Mouse (Mus musculus) kidney, adult 2 months (tissue): ENCODE measurements around the gene Minar1. TPM values are rescaled to one million over a fixed set of nuclear protein-coding genes. Genes with fewer than 3 reads are reported as not detected.
A peak's percentile ranks its signal among the peaks of the same experiment; 100 is the strongest.

ENCODE experiments used
- DNase-seq: peaks from one replicate; pipeline ENCODE4 v3.0.0; 2021
- H3K27ac ChIP-seq: fragments of 200-500 bp; 2 replicates; pipeline ENCODE4 v1.5.1; 2012; ENCODE audit warnings: low read depth, low read length, control low read depth, inconsistent platforms; ENCODE audit not compliant: insufficient read depth
- H3K27me3 ChIP-seq: fragments of 200-500 bp; replicated peaks from 2 replicates; pipeline ENCODE4 v1.6.1; 2012; ENCODE audit warnings: mild to moderate bottlenecking, moderate library complexity, low read length, inconsistent platforms; ENCODE audit not compliant: control insufficient read depth, insufficient read depth
- H3K36me3 ChIP-seq: fragments of 200-500 bp; 2 replicates; pipeline ENCODE4 v1.6.1; 2012; ENCODE audit warnings: mild to moderate bottlenecking, moderate library complexity, low read length, inconsistent platforms; ENCODE audit not compliant: control insufficient read depth, insufficient read depth
- H3K4me1 ChIP-seq: fragments of 200-500 bp; 2 replicates; pipeline ENCODE4 v1.6.1; 2011; ENCODE audit warnings: low read length; ENCODE audit not compliant: control insufficient read depth, insufficient read depth
- H3K4me3 ChIP-seq: fragments of 200-500 bp; 2 replicates; pipeline ENCODE4 v1.5.1; 2011; ENCODE audit warnings: mild to moderate bottlenecking, low read depth, low read length, control low read depth; ENCODE audit not compliant: insufficient read depth
- CTCF ChIP-seq: fragments of 200-500 bp; conservative IDR thresholded peaks from 2 replicates; pipeline ENCODE4 v1.5.1; 2011; ENCODE audit warnings: low read depth, mild to moderate bottlenecking, control low read depth, low read length, moderate library complexity, mixed read lengths; ENCODE audit not compliant: insufficient read depth, insufficient read length
- POLR2A ChIP-seq: fragments of 200-500 bp; IDR thresholded peaks from one replicate; pipeline ENCODE4 v1.6.1; 2011; ENCODE audit warnings: low read depth, low read length, control low read depth
- WGBS: fragments of 180-500 bp; shearing (Covaris S2); methylation state at CpG from one replicate; pipeline ENCODE4 v1.1.7; 2018; 5-methylcytosine and 5-hydroxymethylcytosine counted together
- polyA plus RNA-seq: library from polyadenylated mRNA; depleted of rRNA; stranded (reverse); fragments of >200 nt; gene quantifications from 2 replicates; pipeline ENCODE4 v1.2.3, GENCODE M21; 2012; rRNA removed

Minar1 gene
- polyA plus RNA-seq: 0.02 and 0.04 TPM in 2 replicates

DNA sequence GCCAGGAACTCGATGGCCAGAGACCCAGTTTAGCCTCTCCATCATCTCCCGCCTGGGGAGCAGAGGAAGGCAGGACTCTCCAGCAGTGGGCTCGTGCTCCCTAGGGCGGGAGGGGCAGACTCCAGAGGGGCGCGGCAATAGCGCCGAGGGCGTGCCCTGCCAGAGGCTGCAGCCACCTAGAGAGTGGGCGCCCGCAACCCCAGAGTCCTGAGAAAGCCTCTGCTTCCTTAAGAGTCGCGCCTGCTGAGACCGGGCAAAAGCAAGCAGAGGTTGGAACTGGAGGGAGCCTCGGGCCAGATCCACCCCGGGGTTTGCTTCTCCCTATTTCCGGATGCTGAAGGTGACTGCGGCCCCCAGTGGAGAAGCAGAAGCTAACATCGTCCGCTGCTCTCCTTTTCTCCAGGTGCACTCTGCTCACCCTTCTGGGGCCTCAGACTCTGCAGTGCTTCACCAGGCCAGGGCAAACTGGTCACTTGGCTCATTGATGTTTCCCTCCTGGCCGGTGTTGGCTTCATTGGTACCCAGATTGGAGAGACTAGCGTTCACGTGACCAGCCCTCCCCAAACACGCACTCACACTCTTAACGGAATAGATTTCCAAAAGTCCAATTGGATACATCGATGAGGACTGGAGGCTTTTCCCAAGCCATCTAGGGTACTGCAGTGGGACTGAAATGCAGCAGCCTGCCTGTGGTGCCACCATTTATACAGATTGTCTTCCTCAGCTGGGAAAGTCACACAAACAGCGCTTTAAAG, at the start of gene Minar1:
Minar1 (minus strand) TSS at position 120 of the 755 bp plus-strand sequence.
- H3K27ac ChIP-seq: no peak within 1 kb of the TSS
- no peaks in the 10 kb centered on the region for H3K36me3 ChIP-seq
- 1% methylated on average over 27 of the region's 27 CpGs for WGBS
- no peak within 1 kb of the TSS for H3K4me3 ChIP-seq
- DNase-seq: peak; percentile 17
- H3K4me1 ChIP-seq: no peaks in the 10 kb centered on the region
- TF ChIP-seq POLR2A (no peak), CTCF (no peak)
- no peaks in the 10 kb centered on the region; the same call in 1 of the 2 replicates for H3K27me3 ChIP-seq

DNA sequence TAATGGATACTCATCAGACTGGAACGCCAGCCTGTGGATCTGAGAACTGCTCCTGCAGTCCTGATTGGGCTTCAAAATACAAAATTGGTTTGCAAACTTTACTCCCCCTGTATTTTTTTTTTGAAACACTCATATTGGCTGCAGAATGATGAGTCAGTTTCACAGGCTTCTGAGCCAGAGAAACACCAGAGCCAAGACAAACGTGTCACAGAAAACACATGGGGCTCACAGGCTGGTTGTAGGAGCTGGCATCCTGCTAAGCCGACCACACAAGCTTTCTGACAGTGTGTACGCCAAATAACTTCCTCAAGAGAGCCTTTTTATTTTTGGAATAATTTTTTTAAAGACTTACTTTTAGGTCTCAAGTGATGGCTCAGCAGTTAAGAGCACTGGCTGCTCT, 47.0 kb upstream of the Minar1 start:
- Histone ChIP-seq H3K27me3 (no peaks in the 10 kb centered on the region), H3K4me3 (no peak overlapping the region), H3K27ac (no peak overlapping the region), H3K36me3 (no peaks in the 10 kb centered on the region), H3K4me1 (no peaks in the 10 kb centered on the region)
- 71% methylated on average over 4 of the region's 4 CpGs for WGBS
- no peak for DNase-seq
- TF ChIP-seq CTCF (no peak), POLR2A (no peak)

DNA sequence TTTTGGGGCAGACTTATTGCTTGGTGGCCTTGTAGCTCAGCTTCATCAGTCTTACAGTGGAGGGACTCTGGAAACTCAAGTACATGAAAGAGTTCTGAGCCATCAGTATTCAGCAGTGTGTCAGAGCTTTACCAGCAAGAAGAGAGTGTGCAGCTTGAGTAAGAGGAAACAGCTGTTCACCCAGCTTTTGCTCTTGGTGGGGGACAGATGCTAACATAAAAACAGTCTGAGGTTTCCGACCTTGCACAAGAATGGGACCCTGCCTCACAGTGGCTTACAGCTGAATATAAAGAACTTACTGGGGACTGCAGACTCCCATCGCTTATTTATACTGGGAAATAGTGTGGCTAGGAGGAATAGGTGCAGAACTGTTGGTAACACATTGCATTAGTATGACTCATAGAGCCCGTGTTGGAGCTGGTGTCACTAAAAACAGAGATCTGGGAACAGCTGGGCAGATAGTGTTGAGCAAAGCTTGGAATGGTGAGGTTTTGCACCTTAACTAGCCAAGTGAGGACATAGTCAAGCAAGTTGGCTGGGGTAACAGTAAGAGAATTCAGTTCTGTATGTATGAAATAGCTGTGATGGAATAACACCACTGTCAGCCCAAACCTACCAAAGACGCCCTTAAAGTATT, 44.5 kb upstream of the Minar1 start:
- 85% methylated on average over 4 of the region's 4 CpGs for WGBS
- no peak overlapping the region for H3K4me3 ChIP-seq
- H3K27me3 ChIP-seq: no peaks in the 10 kb centered on the region
- no peaks in the 10 kb centered on the region for H3K36me3 ChIP-seq
- TF ChIP-seq CTCF (no peak), POLR2A (no peak)
- no peak overlapping the region for H3K27ac ChIP-seq
- H3K4me1 ChIP-seq: no peaks in the 10 kb centered on the region
- DNase-seq: no peak

DNA sequence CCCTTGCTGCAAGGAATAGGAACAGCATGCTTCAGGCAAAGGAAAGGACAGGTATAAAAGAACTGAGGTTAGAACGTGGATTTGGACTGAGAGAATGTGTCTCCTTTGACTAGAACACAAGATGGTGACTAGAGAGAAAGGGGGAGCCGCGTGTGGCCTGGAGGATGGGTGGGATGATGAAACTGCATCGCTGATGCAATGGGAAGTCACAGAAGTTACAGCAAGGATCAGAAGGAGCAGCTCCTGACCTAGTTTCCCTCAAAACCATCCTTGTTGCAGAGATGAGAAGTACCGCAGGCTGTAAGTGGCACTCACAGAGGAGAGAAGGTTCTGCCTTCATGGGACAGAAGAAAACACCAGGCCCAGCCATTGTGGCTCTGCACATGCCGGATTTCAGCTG, 28.0 kb upstream of the Minar1 start:
- WGBS: 82% methylated on average over 6 of the region's 6 CpGs
- Histone ChIP-seq H3K4me3 (no peak overlapping the region), H3K4me1 (no peaks in the 10 kb centered on the region), H3K27ac (no peak overlapping the region), H3K36me3 (no peaks in the 10 kb centered on the region), H3K27me3 (no peaks in the 10 kb centered on the region)
- TF ChIP-seq POLR2A: no peak
- TF ChIP-seq CTCF: no peak
- DNase-seq: no peak

DNA sequence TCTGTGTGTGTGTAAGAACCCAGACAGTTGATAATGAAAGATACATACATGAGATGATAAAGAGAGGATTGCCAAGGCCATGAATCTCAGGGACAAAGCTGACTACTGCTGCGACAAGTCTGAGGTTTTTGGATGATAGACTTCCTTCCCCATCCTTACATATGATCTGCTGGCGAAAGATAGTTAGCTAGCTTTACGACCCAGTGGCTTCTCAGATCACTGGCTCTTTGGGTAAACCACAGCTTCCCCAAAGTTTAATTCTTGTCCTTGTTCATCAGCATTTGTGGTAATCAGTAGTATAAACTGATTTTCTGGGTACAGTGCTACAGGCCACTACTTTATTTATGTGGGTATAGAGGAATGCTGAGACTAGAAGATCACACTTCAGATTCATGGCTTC, 14.5 kb upstream of the Minar1 start:
- no peaks in the 10 kb centered on the region for H3K4me1 ChIP-seq
- TF ChIP-seq POLR2A (no peak), CTCF (no peak)
- 76% methylated on average over 3 of the region's 3 CpGs for WGBS
- H3K4me3 ChIP-seq: no peak overlapping the region
- no peak overlapping the region for H3K27ac ChIP-seq
- H3K27me3 ChIP-seq: no peaks in the 10 kb centered on the region; the same call in 1 of the 2 replicates
- H3K36me3 ChIP-seq: no peaks in the 10 kb centered on the region
- no peak for DNase-seq

DNA sequence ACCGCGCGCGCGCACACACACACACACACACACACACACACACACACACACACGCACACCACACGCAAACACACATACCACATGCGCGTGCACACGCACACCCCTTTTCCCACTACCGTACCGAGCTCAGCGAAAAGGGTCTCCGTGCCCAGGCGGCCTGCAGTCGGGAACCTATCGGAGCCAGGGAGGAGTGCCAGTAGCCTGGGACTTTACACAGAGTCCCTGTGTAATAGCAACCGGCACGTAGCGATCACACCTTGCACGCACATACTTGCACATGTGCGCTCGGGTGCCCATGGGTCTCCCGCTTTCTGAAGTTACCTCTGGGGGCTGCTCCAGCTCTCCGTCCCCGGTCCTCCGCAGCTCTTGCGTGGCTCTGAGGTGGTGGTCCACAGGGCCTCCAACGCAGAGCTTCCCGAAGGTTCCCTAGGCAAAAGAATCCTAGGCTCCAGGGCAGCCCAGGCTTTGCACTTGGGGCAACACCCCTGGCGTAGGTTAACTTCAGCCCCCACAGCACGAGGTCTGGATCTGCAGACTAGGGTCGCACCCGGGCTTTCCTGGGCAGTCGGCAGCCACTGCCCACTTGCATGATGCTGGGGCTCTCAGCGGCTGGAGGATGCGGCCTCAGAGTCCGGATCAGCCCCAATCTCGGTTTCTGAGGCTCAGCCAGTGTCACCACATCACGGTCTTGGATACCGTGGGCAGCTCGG, 474 bp downstream of the Minar1 start:
- Histone ChIP-seq H3K36me3 (no peaks in the 10 kb centered on the region), H3K27me3 (no peaks in the 10 kb centered on the region; the same call in 1 of the 2 replicates), H3K4me1 (no peaks in the 10 kb centered on the region), H3K27ac (no peak overlapping the region), H3K4me3 (no peak overlapping the region)
- no peak for DNase-seq
- WGBS: 3% methylated on average over 42 of the region's 42 CpGs
- TF ChIP-seq CTCF: no peak
- TF ChIP-seq POLR2A: no peak

DNA sequence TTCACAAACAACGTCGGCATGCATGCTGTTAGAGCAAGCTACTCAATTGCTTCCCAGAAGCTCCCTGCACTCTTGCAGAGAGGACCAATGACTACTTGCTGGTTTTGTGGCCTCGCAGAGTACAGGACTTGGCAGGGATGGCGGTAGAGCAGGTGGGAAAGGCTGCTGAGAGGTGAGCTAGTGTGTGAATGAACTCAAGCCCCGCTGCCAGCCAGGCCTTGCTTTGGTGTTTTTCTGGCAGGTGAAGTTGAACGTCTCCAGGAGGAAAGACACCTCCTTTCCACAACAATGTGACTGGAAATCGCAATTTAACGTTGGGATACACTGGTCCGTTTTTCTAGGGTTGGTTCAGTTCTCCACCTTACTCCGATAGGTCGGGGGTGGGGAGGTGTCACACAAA, 1.2 kb downstream of the Minar1 start:
- no peak for DNase-seq
- Histone ChIP-seq H3K27me3 (no peaks in the 10 kb centered on the region; the same call in 1 of the 2 replicates), H3K27ac (no peak overlapping the region), H3K4me1 (no peaks in the 10 kb centered on the region), H3K36me3 (no peaks in the 10 kb centered on the region), H3K4me3 (no peak overlapping the region)
- WGBS: 8% methylated on average over 11 of the region's 11 CpGs
- no peak for TF ChIP-seq POLR2A
- no peak for TF ChIP-seq CTCF
